Mouse (Mus musculus): ENCODE results near the gene Psmg3. TPM values are rescaled to one million over a fixed set of nuclear protein-coding genes. Genes with fewer than 3 reads are reported as not detected.
A peak's percentile ranks its signal among the peaks of the same experiment; 100 is the strongest.

The Psmg3 gene
- polyA plus RNA-seq, 1 experiment from 2014 or later = 35.6 TPM

GRCm38 (mm10) chr5:139775216-139775926 lies 51.3 kb downstream of the Psmg3 start, which contains the start of gene Ints1:
Gene Ints1, minus strand, starts transcription at chr5:139775674.
- under 1% methylated on average over 55 of the region's 55 CpGs for WGBS (ENCODE audit: insufficient replicate concordance)
- ATAC-seq (ENCODE audit: low read depth) = peak; percentile 93
- H3K27ac ChIP-seq (ENCODE audit: low read length) = peak within 1 kb of the TSS; percentile 50

More at GRCm38 (mm10) chr5:139775216-139775926, 51.3 kb downstream of the Psmg3 start, which contains the start of gene Ints1:
- Histone ChIP-seq H3K36me3 (ENCODE audit: control insufficient read depth, insufficient read depth) (peaks cover 9% of the 10 kb centered on the region; the same call in 1 of the 2 replicates), H3K9ac (ENCODE audit: low read depth, low read length) (peak within 1 kb of the TSS; percentile 76), H3K27me3 (ENCODE audit: control insufficient read depth, insufficient read depth, low read depth, low read length) (no peaks in the 10 kb centered on the region), H3K9me3 (replicated peaks; ENCODE audit: control insufficient read depth, low read length) (no peaks in the 10 kb centered on the region), H3K4me3 (ENCODE audit: low read depth, low read length) (peak within 1 kb of the TSS; percentile 84), H3K4me2 (ENCODE audit: low read depth, low read length) (peak within 1 kb of the TSS; percentile 83), H3K4me1 (ENCODE audit: control insufficient read depth, low read depth, low read length) (peaks cover 12% of the 10 kb centered on the region)

Other genes starting within 250 kb of the Psmg3 start
- 10.4 and 11.1 TPM in 2 replicates for gene Micall2, start 90.5 kb downstream of the Psmg3 start, polyA plus RNA-seq (2015; fragmentation: Nextera tagmentation; extraction: Ambion mirVana)
- 10.4 and 11.2 TPM in 2 replicates for gene Ints1, start 51.2 kb downstream of the Psmg3 start, polyA plus RNA-seq (2015; fragmentation: Nextera tagmentation; extraction: Ambion mirVana)
- 43.3 and 44.6 TPM in 2 replicates for gene Mafk, start 35.4 kb downstream of the Psmg3 start, polyA plus RNA-seq (2015; fragmentation: Nextera tagmentation; extraction: Ambion mirVana)
- gene Tmem184a, start 7.0 kb downstream of the Psmg3 start, polyA plus RNA-seq (2015; fragmentation: Nextera tagmentation; extraction: Ambion mirVana) = 0.95 and 1.7 TPM in 2 replicates
- gene Gm26938, start 478 bp downstream of the Psmg3 start, polyA plus RNA-seq (2015; fragmentation: Nextera tagmentation; extraction: Ambion mirVana) = 0.14 TPM in 1 of 2 replicates, not detected in the other
- gene Elfn1, start 81.1 kb upstream of the Psmg3 start, polyA plus RNA-seq (2015; fragmentation: Nextera tagmentation; extraction: Ambion mirVana) = 0.04 TPM in 1 of 2 replicates, not detected in the other

Data from liver, embryonic 16.5 days (tissue).